Mouse (Mus musculus) adrenal gland, adult 18-20 months (tissue): ENCODE results near the gene Gm43951. TPM values are rescaled to one million over a fixed set of nuclear protein-coding genes. Genes with fewer than 3 reads are reported as not detected.
"Not testable (repeated sequence)": the region's sequence is repeated elsewhere in the genome, so short reads cannot be mapped to it uniquely, and the experiment has no call there.

Experiments
- DNase-seq, 2 experiments: peaks; one replicate each; pipeline ENCODE4 v3.0.0; 2021 to 2022; ENCODE audit warnings: low spot score in 2 of 2
- total RNA-seq, 2 experiments: library from RNA; stranded (reverse); gene quantifications; 1 replicate in 1 of 2; 2 replicates in 1 of 2; pipeline ENCODE4 v1.2.3; 2021

The Gm43951 gene
- total RNA-seq, 2 experiments from 2014 or later = 0.70 to 0.76 TPM

DNA sequence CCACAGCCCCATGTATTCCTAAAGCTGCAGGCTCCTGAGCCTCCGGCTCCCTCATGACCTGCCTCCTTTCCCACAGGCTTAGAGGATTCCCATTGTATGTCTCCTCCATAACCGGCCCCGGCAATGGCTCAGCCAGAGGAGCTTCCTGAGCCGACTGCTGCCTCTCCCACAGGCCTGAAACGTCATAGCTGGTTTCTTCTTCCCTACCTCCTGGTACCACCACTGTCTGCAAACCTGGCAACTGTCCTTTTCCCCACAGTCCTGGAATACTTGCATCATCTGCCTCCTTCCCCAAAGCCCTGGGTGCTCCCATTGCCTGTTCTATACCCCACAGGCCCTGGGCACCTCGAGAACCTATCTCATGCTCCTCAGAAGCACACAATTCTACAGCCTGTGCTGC, 1.4 kb downstream of the Gm43951 start:
- DNase-seq = no peak

- DNase-seq = no peak
Observed at GRCm38 (mm10) chr11:72203440-72203839, 3.2 kb downstream of the Gm43951 start.

DNA sequence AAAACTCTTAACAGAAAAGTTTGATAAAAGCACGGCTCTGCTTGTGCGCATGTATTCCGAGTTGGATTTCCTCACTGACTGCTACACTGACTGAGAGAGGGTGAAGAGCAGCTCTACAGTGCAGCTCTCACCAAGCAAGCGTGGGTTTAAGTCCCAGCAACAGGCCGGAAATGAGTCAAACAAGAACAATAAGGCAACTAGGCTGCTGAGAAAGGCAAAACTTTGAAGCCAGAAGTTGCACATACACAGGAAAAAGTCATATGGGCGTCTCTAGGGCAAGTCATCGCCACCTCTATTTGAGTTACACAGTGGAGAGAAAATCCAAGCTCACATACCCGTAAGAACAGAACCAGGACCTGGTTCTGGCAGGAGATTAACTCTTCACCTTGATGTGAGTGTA, 10.1 kb downstream of the Gm43951 start:
- no peak for DNase-seq

DNA sequence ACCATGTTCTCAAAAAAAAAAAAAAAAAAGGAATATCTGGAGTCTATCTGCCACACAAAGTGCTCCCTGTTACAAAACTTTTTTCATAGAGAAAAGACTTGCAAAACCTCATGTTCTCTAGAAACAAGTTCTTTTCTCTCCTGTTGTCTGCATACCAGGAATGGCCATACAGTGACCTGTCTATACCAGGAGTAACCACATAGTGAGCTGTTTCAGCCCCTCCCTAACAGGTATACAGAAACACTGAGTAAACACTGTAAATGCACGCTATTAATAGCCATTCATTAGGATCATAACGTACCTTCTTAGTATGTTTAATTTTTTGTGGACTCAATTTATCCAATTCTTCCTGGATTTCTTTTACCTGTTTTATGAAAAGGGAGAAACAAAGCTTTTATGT, 12.4 kb downstream of the Gm43951 start:
- DNase-seq = no peak

DNA sequence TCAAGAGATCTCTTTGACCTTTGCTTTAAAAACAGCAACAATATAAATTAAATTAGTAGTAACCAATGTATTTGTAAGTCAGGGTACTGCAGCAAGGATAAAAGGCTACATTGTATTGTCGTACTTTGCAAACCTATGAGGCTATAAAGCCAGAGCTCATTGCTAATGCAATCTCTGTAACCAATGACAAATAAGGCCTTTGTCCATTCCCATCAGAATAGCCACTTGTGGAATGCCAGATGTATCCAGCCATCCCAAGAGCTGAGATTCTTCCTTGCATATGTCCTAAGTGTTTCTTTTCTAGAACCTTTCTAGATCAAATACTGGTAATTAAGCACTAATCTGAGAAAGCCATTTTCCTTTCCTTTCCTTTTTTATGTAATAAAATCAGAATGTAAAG, 15.8 kb downstream of the Gm43951 start:
- no peak for DNase-seq

- DNase-seq = no peak
Observed at GRCm38 (mm10) chr11:72184252-72184651, 22.4 kb downstream of the Gm43951 start.

- DNase-seq = no peak
Observed at GRCm38 (mm10) chr11:72181136-72181535, 25.5 kb downstream of the Gm43951 start.

GRCm38 (mm10) chr11:72180556-72180955, 26.1 kb downstream of the Gm43951 start:
- no peak for DNase-seq

DNA sequence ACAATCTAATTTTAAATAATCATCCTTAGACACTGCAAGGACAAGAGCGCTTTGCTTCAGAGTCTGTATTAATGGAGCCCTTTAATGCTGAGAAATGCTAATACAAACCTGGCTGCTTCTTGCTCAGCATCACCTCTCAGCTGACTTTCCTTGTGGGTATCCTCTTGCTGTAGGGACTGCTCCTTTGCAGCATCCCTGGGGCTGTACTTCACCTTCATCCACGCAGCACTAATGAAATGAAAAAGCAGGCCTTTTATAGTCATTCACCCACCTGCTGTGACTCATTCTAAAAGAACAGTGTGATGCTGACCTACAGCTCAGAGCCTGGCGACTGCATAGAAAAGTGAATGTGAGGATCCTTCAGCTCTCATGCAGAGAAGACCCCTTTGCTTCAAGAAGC, 30.1 kb downstream of the Gm43951 start:
- no peak for DNase-seq

DNA sequence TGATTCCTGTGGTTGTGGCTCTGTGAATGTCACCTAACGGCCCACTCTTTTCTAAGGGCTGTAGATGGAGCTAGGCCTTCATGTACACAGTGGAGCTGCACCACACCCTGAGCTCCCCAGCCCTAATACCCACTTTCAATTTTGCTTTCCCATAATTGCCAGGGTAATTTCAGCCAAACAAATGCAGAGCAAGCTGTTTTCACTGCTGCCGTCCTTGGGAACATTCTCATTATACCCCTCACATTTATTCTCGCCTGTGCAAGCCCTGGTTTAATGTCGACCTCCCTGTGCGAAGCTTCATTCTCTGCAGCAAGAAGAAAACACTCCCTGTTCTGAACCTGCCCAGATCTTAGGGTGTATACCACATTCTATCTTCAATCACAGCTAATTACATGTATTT, 30.7 kb downstream of the Gm43951 start:
- DNase-seq = no peak

DNA sequence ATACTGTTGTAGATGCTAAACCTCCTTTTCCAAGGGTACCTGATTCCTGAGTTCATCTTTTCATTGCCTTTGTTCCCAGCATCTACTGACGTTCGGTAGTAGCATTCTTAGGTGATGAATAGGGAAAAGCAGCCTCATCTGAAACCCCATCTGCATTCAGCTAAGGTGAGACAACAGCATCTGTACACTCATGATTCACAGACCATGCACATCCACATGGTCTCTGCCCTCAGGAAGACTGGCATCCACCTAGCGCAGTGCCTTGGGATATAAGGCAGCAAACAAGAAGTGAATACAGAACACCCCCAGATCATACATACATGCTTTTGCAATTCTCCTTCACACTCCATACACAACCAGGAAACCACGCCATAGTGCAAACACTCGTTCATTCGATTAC, 31.9 kb downstream of the Gm43951 start:
- no peak for DNase-seq

- no peak for DNase-seq
Observed at GRCm38 (mm10) chr11:72173506-72173905, 33.1 kb downstream of the Gm43951 start.

GRCm38 (mm10) chr11:72171906-72172305, 34.7 kb downstream of the Gm43951 start:
- not testable (repeated sequence) for DNase-seq

DNA sequence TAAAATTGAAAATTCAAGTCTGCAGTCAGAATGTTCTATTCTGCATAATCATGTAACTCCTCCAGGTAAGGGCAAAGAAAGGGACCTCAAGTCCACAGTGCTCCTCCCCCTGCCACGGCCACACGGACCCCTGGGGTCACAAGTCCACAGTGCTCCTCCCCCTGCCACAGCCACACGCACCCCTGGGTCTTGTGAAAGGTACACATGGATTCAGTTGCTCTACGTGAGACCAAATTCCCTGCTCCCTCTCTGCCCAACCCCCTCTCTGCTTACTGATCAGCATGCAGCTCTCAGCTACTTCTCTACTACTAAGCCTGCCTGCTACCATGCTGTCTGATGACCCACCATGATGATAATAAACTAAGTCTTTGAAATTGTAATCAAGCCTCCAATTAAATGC, 36.8 kb downstream of the Gm43951 start:
- DNase-seq = no peak

- DNase-seq = no peak
Observed at GRCm38 (mm10) chr11:72163198-72163597, 43.4 kb downstream of the Gm43951 start.

DNA sequence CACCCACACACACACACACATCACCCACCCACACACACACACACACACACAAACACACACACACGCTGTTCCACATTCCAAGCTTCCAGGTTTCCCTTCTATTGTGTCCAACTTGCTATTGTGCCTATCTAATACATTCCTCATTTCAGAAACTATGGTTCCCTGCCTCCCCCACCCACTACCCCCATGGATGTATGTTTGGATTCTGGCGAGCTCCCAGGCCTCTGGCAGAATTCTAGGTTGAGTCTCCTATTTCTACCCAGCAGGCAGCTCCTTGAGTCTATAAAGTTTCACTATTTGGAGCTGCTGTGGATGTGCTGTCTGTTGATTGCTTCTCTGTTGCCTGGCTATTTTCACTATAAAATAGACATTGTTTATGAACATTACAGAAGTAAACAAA, 50.0 kb downstream of the Gm43951 start:
- DNase-seq = no peak

DNA sequence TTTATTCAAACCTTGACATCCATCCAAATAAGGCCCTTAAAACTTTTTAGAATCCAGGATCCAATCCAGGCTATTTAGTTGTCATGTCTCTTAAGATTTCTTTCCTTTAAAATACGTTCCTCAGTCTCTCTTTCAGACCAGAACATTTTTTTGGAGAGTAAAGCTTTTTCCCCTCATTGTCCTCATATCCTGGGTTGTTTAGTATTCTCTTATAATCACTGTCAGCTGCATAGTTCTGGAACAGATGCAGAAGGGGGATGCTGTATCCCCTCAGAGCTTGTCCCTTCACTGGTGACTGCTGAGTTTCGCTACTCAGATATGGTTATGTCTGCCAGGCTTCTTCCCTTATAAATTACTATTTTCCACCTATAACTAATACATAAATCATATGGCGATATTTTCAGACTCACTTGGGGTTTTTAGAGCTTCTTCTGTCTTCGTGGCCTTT, 50.6 kb downstream of the Gm43951 start:
- no peak for DNase-seq

DNA sequence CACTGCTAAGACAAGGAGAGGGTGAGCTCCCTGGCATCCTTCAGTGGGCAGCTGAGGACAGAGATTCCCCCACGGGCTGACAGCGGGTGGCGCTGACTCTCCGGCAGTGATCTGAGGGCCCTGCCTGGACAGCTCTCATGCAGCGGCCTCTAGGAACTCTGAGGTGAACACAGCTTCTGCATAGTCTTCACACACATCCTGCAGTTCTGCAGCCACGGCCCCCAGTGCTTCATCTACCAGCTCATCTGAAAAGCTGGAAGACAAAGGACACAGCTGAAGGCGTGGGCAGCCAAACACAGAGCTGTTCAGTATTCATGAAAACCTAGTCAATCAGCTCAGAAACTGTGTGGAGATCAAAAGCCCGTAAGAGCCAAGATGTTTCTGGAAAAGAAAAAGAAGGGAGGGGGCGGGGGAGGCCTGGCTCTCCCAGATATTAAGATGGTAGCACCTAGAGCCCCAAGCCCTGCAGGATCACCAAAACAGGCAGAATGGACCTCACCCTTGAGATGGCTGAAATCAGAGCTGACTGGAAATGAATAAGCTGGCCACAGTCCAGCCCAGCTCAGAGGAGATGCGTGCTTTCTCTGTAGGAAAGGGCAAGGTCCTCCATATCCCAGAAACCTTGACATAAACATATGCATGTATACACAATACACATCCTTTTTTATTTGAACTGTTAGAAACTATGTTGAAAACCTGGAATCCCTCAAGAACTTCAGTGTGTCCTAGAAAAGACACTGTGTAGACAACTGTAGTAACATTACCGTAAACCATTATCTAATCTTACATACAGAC, 51.3 kb downstream of the Gm43951 start:
- no peak for DNase-seq

Other genes with a start within 250 kb of the Gm43951 start
- gene Aipl1, start 169.3 kb downstream of the Gm43951 start, total RNA-seq = not detected
- 1 to 10 TPM in 1 of 2 experiments, under 1 TPM in 1; 0.51 to 2.1 TPM for gene Pimreg, start 164.8 kb downstream of the Gm43951 start, total RNA-seq
- 1 to 10 TPM; 3.3 to 7.6 TPM for gene Pitpnm3, start 71.1 kb downstream of the Gm43951 start, total RNA-seq
- 1 to 10 TPM; 5.6 to 6.6 TPM for gene 4933427D14Rik, start 619 bp upstream of the Gm43951 start, total RNA-seq
- 10 to 100 TPM; 80.1 to 86.3 TPM for gene Txndc17, start 707 bp upstream of the Gm43951 start, total RNA-seq
- 10 to 100 TPM; 11.2 to 12.3 TPM for gene Med31, start 8.8 kb upstream of the Gm43951 start, total RNA-seq
- gene Slc13a5, start 60.4 kb upstream of the Gm43951 start, total RNA-seq = not detected
- gene Xaf1, start 94.8 kb upstream of the Gm43951 start, total RNA-seq = 10 to 100 TPM; 16.7 to 19.0 TPM
- gene Fbxo39, start 107.6 kb upstream of the Gm43951 start, total RNA-seq = not detected
- under 1 TPM; 0.20 to 0.26 TPM for gene Tekt1, start 155.6 kb upstream of the Gm43951 start, total RNA-seq
- gene Smtnl2, start 204.9 kb upstream of the Gm43951 start, total RNA-seq = 1 to 10 TPM; 1.3 to 2.6 TPM
- gene Ggt6, start 228.7 kb upstream of the Gm43951 start, total RNA-seq = 1 to 10 TPM in 1 of 2 experiments, under 1 TPM in 1; 0.80 to 3.4 TPM
- 10 to 100 TPM; 75.1 to 86.3 TPM for gene Mybbp1a, start 234.5 kb upstream of the Gm43951 start, total RNA-seq